Mouse (Mus musculus) cerebellum, postnatal 14 days (tissue): ENCODE results near the gene Tmco5.
"Not testable (repeated sequence)": the region's sequence is repeated elsewhere in the genome, so short reads cannot be mapped to it uniquely, and the experiment has no call there.

ENCODE experiments used
- DNase-seq, 2 experiments: peaks; one replicate each; pipeline ENCODE4 v3.0.0; 2021; ENCODE audit warnings: mixed read lengths in 2 of 2

The Tmco5 gene

DNA sequence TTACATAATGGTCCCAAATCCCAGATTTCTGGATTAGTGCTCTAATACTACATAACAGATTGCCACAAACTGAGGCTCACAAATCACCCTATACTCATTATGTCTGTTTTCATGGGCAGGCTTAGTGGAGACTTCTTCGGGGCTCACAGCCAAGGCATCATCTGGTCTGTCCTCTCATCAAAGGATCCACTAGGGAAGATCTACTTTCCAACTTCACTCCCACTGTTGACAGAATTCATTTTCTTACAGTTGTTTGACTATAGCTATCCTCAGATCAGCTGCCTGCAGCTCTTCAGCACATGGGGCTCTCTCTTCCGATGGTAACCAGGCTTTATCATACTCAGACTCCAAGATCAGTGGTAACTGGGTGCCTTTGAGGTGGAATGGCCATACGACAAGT, 45.2 kb downstream of the Tmco5 start:
- no peak for DNase-seq

DNA sequence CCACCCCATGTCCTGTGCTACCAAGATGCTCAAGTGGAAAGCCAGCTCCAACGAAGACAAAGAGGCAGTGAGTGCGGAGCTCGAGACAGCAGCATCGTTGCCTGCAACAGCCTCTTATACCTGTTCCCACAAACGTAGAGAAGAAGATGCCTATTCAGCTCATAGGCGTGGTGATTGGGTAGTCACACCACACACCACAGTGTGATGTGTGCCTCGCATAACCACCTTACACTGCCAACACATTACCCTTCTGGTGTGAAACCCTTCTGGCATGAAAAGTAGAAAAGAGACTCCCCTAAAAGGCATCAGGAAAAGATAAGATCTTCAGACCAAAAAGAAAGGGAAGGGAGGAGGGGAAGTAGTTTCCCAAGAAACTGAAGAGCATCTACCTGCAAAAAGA, 45.8 kb downstream of the Tmco5 start:
- no peak for DNase-seq

DNA sequence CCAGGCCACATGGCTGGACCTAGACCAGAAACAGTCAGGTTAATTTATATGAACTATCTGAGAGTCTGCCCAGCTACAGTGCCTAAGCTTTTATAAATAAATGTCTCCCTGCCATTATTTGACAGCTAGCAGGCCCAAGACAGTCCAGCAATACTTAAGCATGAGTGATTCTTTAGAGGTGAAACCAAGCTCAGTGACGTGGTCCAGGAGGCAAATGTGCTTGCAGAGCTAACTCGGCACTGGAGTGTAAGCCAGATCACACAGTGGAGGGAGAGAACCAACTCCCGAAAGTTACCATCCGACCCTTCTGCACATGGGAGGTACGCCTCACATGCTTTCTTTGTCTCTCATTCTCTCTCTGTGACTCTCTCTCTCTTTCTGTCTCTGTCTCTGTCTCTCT, 46.7 kb downstream of the Tmco5 start:
- DNase-seq, result no peak

DNA sequence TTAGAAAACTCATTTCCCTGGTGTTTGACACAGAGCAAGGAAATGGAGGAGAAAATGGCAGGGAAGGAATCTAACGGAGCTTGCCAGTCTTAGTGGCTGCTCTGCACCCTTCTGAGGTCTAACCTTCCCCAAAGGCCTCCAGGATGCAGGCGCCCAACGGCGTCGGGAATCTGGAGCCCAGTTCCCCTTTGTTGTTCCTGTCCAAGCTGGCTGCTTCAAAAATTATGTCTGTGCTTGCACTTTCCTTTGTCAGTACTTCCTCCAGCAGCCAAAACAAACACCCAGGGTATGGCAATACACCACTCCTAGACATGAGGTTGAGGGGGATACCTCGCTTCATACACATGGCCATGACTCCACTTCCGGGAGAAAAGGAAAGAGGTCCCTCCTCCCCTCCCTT, 53.7 kb downstream of the Tmco5 start:
- DNase-seq, result no peak

DNA sequence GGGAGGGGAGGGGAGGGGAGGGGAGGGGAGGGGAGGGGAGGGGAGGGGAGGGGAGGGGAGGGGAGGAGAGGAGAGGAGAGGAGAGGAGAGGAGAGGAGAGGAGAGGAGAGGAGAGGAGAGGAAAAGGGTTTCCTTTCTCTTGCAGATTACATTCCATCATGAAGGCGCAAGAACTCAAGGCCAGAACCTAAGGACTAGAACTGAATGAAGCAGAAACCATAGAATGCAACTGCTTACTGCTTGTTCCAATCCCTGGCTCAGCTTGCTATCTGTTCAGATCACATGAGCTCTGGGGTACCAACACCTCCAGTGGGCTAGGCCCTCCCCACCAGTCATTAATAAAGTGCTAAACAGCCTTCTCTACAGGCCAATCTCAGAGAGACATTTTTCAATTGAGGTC, 55.7 kb downstream of the Tmco5 start:
- DNase-seq, result not testable (repeated sequence)

DNA sequence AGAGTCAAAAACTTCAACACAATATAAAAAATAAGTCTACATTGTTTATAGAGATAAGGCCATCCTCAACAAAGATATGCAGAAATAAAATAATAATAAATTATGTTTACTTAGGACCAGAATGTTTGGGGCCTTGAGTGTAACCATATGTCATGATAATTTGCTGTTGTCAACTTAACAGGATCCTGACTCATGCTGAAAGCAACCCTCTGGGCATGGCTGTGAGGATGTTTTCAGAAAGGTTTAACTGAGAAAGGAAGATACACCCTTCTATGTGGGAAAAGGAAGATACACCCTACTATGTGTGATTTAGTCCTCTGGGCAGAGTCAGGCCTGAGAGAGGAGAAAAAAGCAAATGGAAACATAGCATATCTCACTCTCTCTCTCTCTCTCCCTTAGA, 56.3 kb downstream of the Tmco5 start:
- DNase-seq, result no peak

DNA sequence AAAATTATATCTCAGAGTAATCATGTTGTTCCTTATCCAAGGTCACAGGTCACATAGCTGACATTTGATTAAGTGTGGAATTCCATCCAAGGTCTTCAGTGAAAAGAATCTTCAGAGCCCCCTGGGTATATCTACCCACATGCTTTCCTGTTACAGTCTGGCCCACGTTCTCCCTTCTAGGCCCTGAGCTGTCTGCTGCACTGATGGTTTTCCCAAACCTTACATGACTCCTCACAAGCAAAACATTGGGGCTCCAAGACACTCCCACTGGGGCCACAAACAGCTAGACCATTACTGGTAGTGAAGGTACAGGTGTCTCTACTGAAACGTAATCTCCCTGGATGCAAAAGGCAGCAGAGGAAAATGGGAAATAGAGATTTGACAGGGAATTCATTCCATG, 57.9 kb downstream of the Tmco5 start:
- no peak for DNase-seq

DNA sequence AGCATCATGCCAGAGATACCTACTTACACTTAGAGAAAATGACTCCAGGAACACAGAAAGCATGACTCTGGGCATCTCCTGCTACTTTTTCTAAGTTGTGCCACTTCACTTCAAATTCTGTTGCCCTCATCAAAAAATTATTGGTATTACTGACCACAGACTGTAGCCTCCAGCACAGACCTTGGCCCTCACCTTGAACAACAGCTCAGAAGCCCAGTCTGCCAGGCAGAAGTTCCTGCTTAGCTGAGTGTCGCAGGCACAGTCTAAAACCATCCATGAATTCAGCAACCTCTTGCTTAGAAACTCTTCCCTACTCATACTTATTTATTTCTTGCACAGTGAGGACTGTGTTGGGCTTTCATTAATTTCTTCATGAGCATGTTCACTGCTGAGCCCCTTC, 58.7 kb downstream of the Tmco5 start:
- no peak for DNase-seq

DNA sequence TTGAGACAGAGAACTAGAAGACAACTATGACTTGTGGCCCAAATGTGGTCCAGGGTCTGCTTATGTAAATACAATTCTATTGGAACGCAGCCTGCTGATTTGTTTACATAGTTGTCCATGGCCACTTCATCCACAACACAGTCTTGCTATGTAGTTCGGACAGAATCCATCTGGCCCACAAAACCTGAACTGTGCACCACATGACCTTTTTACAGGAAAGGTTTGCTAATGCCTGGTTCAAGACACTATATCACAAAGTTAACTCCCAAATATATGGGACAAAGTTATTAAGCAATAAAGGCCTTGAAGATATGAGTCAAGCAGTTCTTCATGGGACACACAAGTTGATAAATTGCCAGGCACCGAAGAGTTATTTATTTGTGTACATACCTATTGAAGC, 63.3 kb downstream of the Tmco5 start:
- DNase-seq, result no peak
